Mouse (Mus musculus) neural tube, embryonic 13.5 days (tissue): ENCODE results near the gene Akr1b10. TPM values are rescaled to one million over a fixed set of nuclear protein-coding genes. Genes with fewer than 3 reads are reported as not detected.

Experiments
- ATAC-seq: fragments of 200-750 bp; cut with Nextera tagmentation; 2 replicates; pipeline ENCODE4 v1.8.0; 2017; ENCODE audit warnings: low read depth, mild to moderate bottlenecking, moderate TSS enrichment, moderate library complexity
- H3K27ac ChIP-seq: fragments of 300-500 bp; sonication (generic); replicated peaks from 2 replicates; pipeline ENCODE4 v1.5.1; 2015; ENCODE audit warnings: moderate library complexity, mild to moderate bottlenecking, inconsistent platforms
- H3K27me3 ChIP-seq: fragments of 300-500 bp; sonication (generic); 2 replicates; pipeline ENCODE4 v1.6.1; 2015; ENCODE audit warnings: mild to moderate bottlenecking, inconsistent platforms
- H3K36me3 ChIP-seq: fragments of 300-500 bp; sonication (generic); 2 replicates; pipeline ENCODE4 v1.6.1; 2015; ENCODE audit warnings: mild to moderate bottlenecking, inconsistent platforms
- H3K4me1 ChIP-seq: fragments of 300-500 bp; sonication (generic); replicated peaks from 2 replicates; pipeline ENCODE4 v1.6.1; 2015; ENCODE audit warnings: inconsistent platforms
- H3K4me2 ChIP-seq: fragments of 300-500 bp; sonication (generic); 2 replicates; pipeline ENCODE4 v1.6.1; 2015; ENCODE audit warnings: inconsistent platforms, mild to moderate bottlenecking, moderate library complexity
- H3K4me3 ChIP-seq: fragments of 300-500 bp; sonication (generic); 2 replicates; pipeline ENCODE4 v1.5.1; 2015; ENCODE audit warnings: mild to moderate bottlenecking, inconsistent platforms
- H3K9ac ChIP-seq: fragments of 300-500 bp; sonication (generic); 2 replicates; pipeline ENCODE4 v1.6.1; 2015; ENCODE audit warnings: moderate library complexity, mild to moderate bottlenecking, inconsistent platforms
- H3K9me3 ChIP-seq: fragments of 300-500 bp; sonication (generic); 2 replicates; pipeline ENCODE4 v1.6.1; 2016; ENCODE audit warnings: inconsistent platforms
- WGBS: fragments of 180-500 bp; shearing (Covaris S2); methylation state at CpG from one replicate; pipeline ENCODE4 v1.1.7; 2015; 5-methylcytosine and 5-hydroxymethylcytosine counted together
- polyA plus RNA-seq: library from polyadenylated mRNA; unstranded; fragments of >200 nt; fragmentation: Nextera tagmentation; extraction: Ambion mirVana; gene quantifications from 2 replicates; pipeline ENCODE4 v1.2.1, GENCODE M21; 2015

Gene Akr1b10
- polyA plus RNA-seq, 1 experiment from 2014 or later: 10.9 TPM

DNA sequence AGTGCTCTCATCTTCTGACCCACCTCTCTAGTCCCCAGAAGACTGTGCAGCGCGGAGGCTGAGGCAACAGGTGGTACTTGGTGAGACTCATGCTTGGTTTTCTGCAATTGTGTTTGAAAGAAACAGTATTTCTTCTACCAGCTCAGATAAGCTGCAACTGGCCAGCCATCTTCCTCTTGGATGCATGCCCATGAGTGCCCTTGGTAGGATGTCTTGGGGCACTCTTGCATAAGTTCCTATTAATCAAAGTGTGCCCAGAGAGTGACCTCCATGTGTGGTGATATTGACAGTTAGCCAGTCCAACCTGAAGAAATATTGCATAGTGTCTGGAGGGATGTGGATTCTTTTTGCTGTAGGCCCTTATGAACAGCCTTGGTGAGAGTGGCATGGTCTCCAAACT is 32.5 kb downstream of the Akr1b10 start:
- WGBS: 98% methylated on average over 2 of the region's 2 CpGs
- Histone ChIP-seq H3K36me3 (no peaks in the 10 kb centered on the region), H3K4me3 (no peak overlapping the region), H3K4me1 (no peaks in the 10 kb centered on the region), H3K27me3 (no peaks in the 10 kb centered on the region), H3K9ac (no peak overlapping the region), H3K9me3 (no peaks in the 10 kb centered on the region), H3K27ac (no peak overlapping the region), H3K4me2 (no peak overlapping the region)
- ATAC-seq: no peak

GRCm38 (mm10) chr6:34419071-34419470 is 35.1 kb downstream of the Akr1b10 start:
- no peaks in the 10 kb centered on the region for H3K9me3 ChIP-seq
- no peak overlapping the region for H3K4me3 ChIP-seq
- H3K27ac ChIP-seq: no peak overlapping the region
- no peak overlapping the region for H3K9ac ChIP-seq
- no peak overlapping the region for H3K4me2 ChIP-seq
- no peaks in the 10 kb centered on the region for H3K36me3 ChIP-seq
- ATAC-seq: no peak
- no peaks in the 10 kb centered on the region for H3K27me3 ChIP-seq
- no peaks in the 10 kb centered on the region for H3K4me1 ChIP-seq

- Histone ChIP-seq H3K4me1 (no peaks in the 10 kb centered on the region), H3K27me3 (no peaks in the 10 kb centered on the region), H3K9ac (no peak overlapping the region), H3K36me3 (no peaks in the 10 kb centered on the region), H3K4me2 (no peak overlapping the region), H3K9me3 (no peaks in the 10 kb centered on the region), H3K27ac (no peak overlapping the region), H3K4me3 (no peak overlapping the region)
- WGBS: 61% methylated on average over 2 of the region's 2 CpGs
- no peak for ATAC-seq
These were observed 55.0 kb downstream of the Akr1b10 start for GRCm38 (mm10) chr6:34439006-34439405.

- ATAC-seq: no peak
These were observed 57.7 kb downstream of the Akr1b10 start for GRCm38 (mm10) chr6:34441556-34442257.

DNA sequence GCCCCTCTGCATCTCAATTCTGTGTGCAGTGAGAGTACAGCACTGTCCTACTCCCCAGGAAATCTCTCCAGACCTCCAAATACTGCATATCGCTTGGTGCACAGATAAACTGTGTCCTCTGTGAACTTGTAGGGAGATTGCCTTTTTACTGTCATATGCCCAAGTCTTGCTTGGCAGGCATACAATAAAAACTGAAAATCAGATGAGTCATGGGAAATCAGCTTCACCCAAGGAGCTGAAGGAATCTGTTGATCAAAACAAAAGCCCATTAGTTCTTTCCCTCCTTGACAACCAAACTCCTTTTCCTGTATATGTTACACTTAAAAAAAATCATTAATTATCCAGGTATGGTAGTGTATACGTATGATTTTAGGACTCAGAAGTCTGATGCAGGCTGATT is 59.8 kb downstream of the Akr1b10 start:
- Histone ChIP-seq H3K27ac (no peak overlapping the region), H3K4me2 (no peak overlapping the region), H3K27me3 (no peaks in the 10 kb centered on the region), H3K9ac (no peak overlapping the region), H3K4me1 (no peaks in the 10 kb centered on the region), H3K9me3 (no peaks in the 10 kb centered on the region), H3K4me3 (no peak overlapping the region), H3K36me3 (no peaks in the 10 kb centered on the region)
- 93% methylated on average over 2 of the region's 2 CpGs for WGBS
- no peak for ATAC-seq

More at GRCm38 (mm10) chr6:34441556-34442257, 57.7 kb downstream of the Akr1b10 start:
- 75% methylated on average over 9 of the region's 9 CpGs for WGBS
- no peak overlapping the region for H3K27ac ChIP-seq
- H3K9me3 ChIP-seq: no peaks in the 10 kb centered on the region
- H3K4me1 ChIP-seq: no peaks in the 10 kb centered on the region
- no peak overlapping the region for H3K4me2 ChIP-seq
- H3K4me3 ChIP-seq: no peak overlapping the region
- no peaks in the 10 kb centered on the region for H3K27me3 ChIP-seq
- H3K36me3 ChIP-seq: no peaks in the 10 kb centered on the region
- H3K9ac ChIP-seq: no peak overlapping the region

Other genes starting within 250 kb of the Akr1b10 start
- 34.1 and 37.8 TPM in 2 replicates for gene Slc35b4, start 207.1 kb upstream of the Akr1b10 start, polyA plus RNA-seq
- 103 and 109 TPM in 2 replicates for gene Akr1b3, start 66.7 kb upstream of the Akr1b10 start, polyA plus RNA-seq
- 11.3 and 14.4 TPM in 2 replicates for gene Akr1b8, start 30.1 kb upstream of the Akr1b10 start, polyA plus RNA-seq
- not detected in 2 replicates for gene Akr1b7, start 28.1 kb downstream of the Akr1b10 start, polyA plus RNA-seq
- gene Bpgm, start 92.0 kb downstream of the Akr1b10 start, polyA plus RNA-seq: 74.0 and 75.0 TPM in 2 replicates
- gene Cald1, start 214.3 kb downstream of the Akr1b10 start, polyA plus RNA-seq: 92.0 and 96.2 TPM in 2 replicates